Mouse (Mus musculus) heart, postnatal 0 days (tissue): Measurements from ENCODE around the gene Stx17. TPM values are rescaled to one million over a fixed set of nuclear protein-coding genes. Genes with fewer than 3 reads are reported as not detected.

Source experiments
- ATAC-seq: fragments of 200-750 bp; cut with Nextera tagmentation; 2 replicates; pipeline ENCODE4 v1.8.0; 2017; ENCODE audit warnings: low read depth, moderate number of reproducible peaks, moderate library complexity; ENCODE audit not compliant: insufficient read depth
- DNase-seq: peaks from one replicate; pipeline ENCODE4 v3.0.0-alpha.2; 2016; ENCODE audit warnings: low spot score
- H3K27ac ChIP-seq: fragments of 300-500 bp; sonication (generic); 2 replicates; pipeline ENCODE4 v1.5.1; 2014; ENCODE audit warnings: low read depth, mild to moderate bottlenecking
- H3K27me3 ChIP-seq: fragments of 300-500 bp; sonication (generic); 2 replicates; pipeline ENCODE4 v1.6.1; 2014; ENCODE audit warnings: low read length, mixed read lengths; ENCODE audit not compliant: control insufficient read depth, insufficient read depth
- H3K36me3 ChIP-seq: fragments of 300-500 bp; sonication (generic); replicated peaks from 2 replicates; pipeline ENCODE4 v1.6.1; 2014; ENCODE audit warnings: low read length, mixed read lengths; ENCODE audit not compliant: control insufficient read depth, insufficient read depth
- H3K4me1 ChIP-seq: fragments of 300-500 bp; sonication (generic); 2 replicates; pipeline ENCODE4 v1.6.1; 2014; ENCODE audit warnings: antibody characterized with exemption; ENCODE audit not compliant: control insufficient read depth, insufficient read depth
- H3K4me2 ChIP-seq: fragments of 300-500 bp; sonication (generic); 2 replicates; pipeline ENCODE4 v1.6.1; 2014; ENCODE audit warnings: low read depth, mild to moderate bottlenecking, low read length, moderate library complexity
- H3K4me3 ChIP-seq: fragments of 300-500 bp; sonication (generic); 2 replicates; pipeline ENCODE4 v1.5.1; 2014; ENCODE audit warnings: low read depth, low read length
- H3K9ac ChIP-seq: fragments of 300-500 bp; sonication (generic); replicated peaks from 2 replicates; pipeline ENCODE4 v1.6.1; 2014; ENCODE audit warnings: low read depth, low read length, mixed read lengths
- H3K9me3 ChIP-seq: fragments of 300-500 bp; sonication (generic); replicated peaks from 2 replicates; pipeline ENCODE4 v1.6.1; 2016; ENCODE audit warnings: low read length; ENCODE audit not compliant: control insufficient read depth
- CTCF ChIP-seq: IDR thresholded peaks from 2 replicates; pipeline ENCODE4 v1.5.1; 2016; ENCODE audit warnings: antibody characterized with exemption, control low read depth, low read depth
- EP300 ChIP-seq: IDR thresholded peaks from 2 replicates; pipeline ENCODE4 v1.6.1; 2016; ENCODE audit warnings: antibody characterized with exemption, low read depth
- WGBS: fragments of 180-500 bp; shearing (Covaris S2); extraction: QIAGEN DNeasy Blood & Tissue Kit; methylation state at CpG from one replicate; pipeline ENCODE4 v1.1.7; 2014; 5-methylcytosine and 5-hydroxymethylcytosine counted together
- polyA plus RNA-seq: library from polyadenylated mRNA; unstranded; fragments of >200 nt; fragmentation: Nextera tagmentation; extraction: Ambion mirVana; gene quantifications from 2 replicates; pipeline ENCODE4 v1.2.1, GENCODE M21; 2015
- total RNA-seq: library from RNA; depleted of rRNA; stranded (reverse); fragments of >200 nt; gene quantifications from 2 replicates; pipeline ENCODE4 v1.2.3, GENCODE M21; 2014; ENCODE audit warnings: low replicate concordance

The Stx17 gene
- total and polyA plus RNA-seq, 2 experiments from 2014 or later: 8.3 to 22.9 TPM

DNA sequence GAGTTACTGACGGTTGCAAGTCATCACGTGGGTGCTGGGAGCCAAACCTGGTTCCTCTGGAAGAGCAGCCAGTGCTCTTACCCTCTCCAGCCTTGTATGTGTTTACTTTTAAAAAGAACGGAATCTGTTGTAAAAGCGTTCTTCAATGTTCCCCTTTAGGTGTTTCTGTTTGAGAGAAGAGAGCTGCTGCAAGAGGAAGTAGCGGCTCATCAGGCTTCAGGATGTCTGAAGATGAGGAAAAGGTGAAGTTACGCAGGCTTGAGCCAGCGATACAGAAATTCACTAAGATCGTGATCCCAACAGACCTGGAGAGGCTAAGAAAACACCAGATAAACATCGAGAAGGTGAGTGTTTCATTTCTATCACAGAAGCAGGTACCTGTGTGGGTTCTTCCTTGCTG, 6.9 kb downstream of the Stx17 start:
- Histone ChIP-seq H3K9me3 (no peaks in the 10 kb centered on the region), H3K9ac (no peak overlapping the region), H3K4me3 (no peak overlapping the region), H3K27ac (no peak overlapping the region), H3K4me2 (no peak overlapping the region), H3K36me3 (peaks cover 35% of the 10 kb centered on the region), H3K4me1 (no peaks in the 10 kb centered on the region), H3K27me3 (no peaks in the 10 kb centered on the region)
- DNase-seq: no peak
- WGBS: 92% methylated on average over 9 of the region's 9 CpGs
- no peak for TF ChIP-seq EP300
- ATAC-seq: no peak

DNA sequence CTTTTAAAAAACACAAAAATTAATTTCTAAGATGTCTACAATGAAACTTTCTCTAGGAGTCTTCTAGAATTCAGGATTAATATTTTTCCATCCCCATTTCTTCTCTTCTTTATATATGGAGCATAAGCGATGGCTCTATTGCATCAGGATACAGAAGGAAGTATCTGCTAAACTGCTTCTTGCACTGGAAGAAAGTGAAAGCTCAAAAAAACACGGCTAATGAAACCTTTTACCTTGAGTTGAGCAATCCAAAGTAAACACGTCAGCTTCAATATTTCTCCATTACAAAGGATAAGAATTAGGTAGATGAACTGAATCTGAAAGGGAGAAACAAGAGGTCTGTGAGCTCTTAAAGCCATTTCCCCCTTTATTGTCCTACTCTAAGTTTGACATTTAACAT, 8.0 kb downstream of the Stx17 start:
- TF ChIP-seq EP300: no peak
- no peak for TF ChIP-seq CTCF
- 85% methylated on average over 3 of the region's 3 CpGs for WGBS

DNA sequence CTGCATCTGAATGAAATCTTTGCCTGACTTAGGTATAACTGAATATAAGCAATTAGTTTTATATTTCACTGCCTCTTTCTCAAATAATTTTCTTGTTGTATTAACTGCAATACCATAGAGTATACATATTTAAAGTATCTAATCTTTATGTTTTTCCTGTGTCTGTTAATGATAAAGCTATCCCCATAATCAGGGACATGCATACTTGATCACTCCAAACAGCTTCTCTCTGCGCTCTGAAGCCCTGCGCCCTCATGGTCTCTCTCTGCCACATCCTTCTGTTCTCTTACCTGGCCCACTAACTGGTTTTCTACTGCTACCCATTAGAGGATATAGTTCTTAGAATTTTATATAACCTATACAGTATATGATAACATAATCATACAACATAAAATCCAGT, 24.8 kb downstream of the Stx17 start:
- H3K27ac ChIP-seq: no peak overlapping the region
- no peak overlapping the region for H3K9ac ChIP-seq
- no peaks in the 10 kb centered on the region for H3K9me3 ChIP-seq
- H3K4me2 ChIP-seq: no peak overlapping the region
- no peaks in the 10 kb centered on the region for H3K27me3 ChIP-seq
- DNase-seq: no peak
- ATAC-seq: no peak
- TF ChIP-seq CTCF (no peak), EP300 (no peak)
- peaks cover 14% of the 10 kb centered on the region for H3K36me3 ChIP-seq
- H3K4me1 ChIP-seq: no peaks in the 10 kb centered on the region
- WGBS: 95% methylated on average over 2 of the region's 2 CpGs
- H3K4me3 ChIP-seq: no peak overlapping the region

More for the DNA sequence above, 8.0 kb downstream of the Stx17 start:
- Histone ChIP-seq H3K4me1 (no peaks in the 10 kb centered on the region), H3K4me2 (no peak overlapping the region), H3K27ac (no peak overlapping the region), H3K4me3 (no peak overlapping the region), H3K9me3 (no peaks in the 10 kb centered on the region), H3K9ac (no peak overlapping the region), H3K36me3 (peaks cover 37% of the 10 kb centered on the region), H3K27me3 (no peaks in the 10 kb centered on the region)
- ATAC-seq: no peak
- DNase-seq: no peak

DNA sequence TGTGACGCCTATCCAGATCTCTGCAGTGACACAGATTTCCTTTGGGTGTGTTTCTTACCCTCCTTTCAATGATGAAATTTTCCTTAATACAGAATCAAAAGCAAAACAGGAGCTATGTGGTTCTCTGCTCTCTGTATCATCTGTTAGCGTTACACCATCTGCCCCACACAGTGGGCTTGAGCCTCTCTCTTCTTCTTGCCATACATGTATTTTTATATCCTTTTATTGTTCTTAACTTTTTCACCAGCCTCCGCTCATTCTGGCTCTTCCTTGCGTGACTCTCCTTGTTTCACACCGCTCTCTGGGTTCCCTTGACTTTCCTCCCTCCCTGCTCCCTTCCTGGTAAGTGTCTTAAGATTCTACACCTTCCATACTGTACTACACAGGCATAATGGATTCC, 28.5 kb downstream of the Stx17 start:
- no peak overlapping the region for H3K9ac ChIP-seq
- H3K36me3 ChIP-seq: peaks cover 14% of the 10 kb centered on the region; the same call in 1 of the 2 replicates
- H3K9me3 ChIP-seq: no peaks in the 10 kb centered on the region
- ATAC-seq: no peak
- H3K27me3 ChIP-seq: no peaks in the 10 kb centered on the region
- H3K4me3 ChIP-seq: no peak overlapping the region
- TF ChIP-seq EP300 (no peak), CTCF (no peak)
- no peak for DNase-seq
- H3K27ac ChIP-seq: no peak overlapping the region
- H3K4me1 ChIP-seq: no peaks in the 10 kb centered on the region
- no peak overlapping the region for H3K4me2 ChIP-seq
- 90% methylated on average over 5 of the region's 5 CpGs for WGBS

DNA sequence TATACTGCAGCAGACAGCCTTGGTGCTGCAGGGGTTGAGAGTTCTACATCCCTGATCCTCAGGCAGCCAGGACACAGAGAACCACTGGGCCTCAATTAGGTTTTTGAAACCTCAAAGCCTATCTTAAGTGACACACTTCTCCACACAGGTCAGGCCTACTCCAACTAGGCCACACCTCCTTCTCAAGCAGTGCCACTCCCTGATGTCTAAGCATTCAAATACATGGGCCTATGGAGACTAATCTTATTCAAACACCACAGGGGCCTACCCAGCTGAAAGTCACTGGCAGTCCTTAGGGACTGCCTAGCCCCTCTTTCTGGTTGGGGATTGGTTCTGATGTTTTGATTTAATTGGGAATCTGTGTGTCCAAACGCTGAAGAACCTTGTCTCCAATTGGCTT, 31.1 kb downstream of the Stx17 start:
- 83% methylated on average over 1 of the region's 1 CpGs for WGBS
- no peak overlapping the region for H3K4me3 ChIP-seq
- H3K27ac ChIP-seq: no peak overlapping the region
- no peaks in the 10 kb centered on the region for H3K4me1 ChIP-seq
- H3K9ac ChIP-seq: no peak overlapping the region
- no peak overlapping the region for H3K4me2 ChIP-seq
- no peak for DNase-seq
- no peaks in the 10 kb centered on the region for H3K9me3 ChIP-seq
- H3K27me3 ChIP-seq: no peaks in the 10 kb centered on the region
- H3K36me3 ChIP-seq: peaks cover 24% of the 10 kb centered on the region
- TF ChIP-seq EP300 (no peak), CTCF (no peak)
- no peak for ATAC-seq

DNA sequence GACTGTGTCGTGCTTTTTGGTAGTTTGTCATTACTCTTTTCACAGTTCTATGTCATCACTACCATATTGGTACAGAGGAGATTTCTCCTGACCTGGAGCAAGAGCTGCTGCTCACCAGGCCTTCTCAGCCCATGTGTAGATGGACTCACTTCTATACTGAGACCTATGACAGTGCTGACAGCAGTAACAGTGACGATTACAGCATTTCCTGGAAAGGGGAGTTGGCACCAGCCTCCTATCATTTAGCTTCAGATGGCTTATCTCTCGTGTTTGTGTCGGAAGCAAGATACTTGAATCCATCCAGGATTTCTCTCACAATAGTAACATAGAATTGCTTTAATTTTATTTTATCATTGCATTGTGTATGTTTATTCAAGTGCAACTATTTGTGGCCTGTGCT, 35.7 kb downstream of the Stx17 start:
- Histone ChIP-seq H3K36me3 (peaks cover 23% of the 10 kb centered on the region), H3K9ac (no peak overlapping the region), H3K4me2 (no peak overlapping the region), H3K9me3 (no peaks in the 10 kb centered on the region), H3K4me3 (no peak overlapping the region), H3K27ac (no peak overlapping the region), H3K27me3 (no peaks in the 10 kb centered on the region), H3K4me1 (no peaks in the 10 kb centered on the region)
- DNase-seq (no peak), ATAC-seq (no peak)
- no peak for TF ChIP-seq CTCF
- TF ChIP-seq EP300: no peak
- 45% methylated on average over 4 of the region's 4 CpGs for WGBS
